Mouse (Mus musculus): ENCODE data around the gene Tmem88.

DNA sequence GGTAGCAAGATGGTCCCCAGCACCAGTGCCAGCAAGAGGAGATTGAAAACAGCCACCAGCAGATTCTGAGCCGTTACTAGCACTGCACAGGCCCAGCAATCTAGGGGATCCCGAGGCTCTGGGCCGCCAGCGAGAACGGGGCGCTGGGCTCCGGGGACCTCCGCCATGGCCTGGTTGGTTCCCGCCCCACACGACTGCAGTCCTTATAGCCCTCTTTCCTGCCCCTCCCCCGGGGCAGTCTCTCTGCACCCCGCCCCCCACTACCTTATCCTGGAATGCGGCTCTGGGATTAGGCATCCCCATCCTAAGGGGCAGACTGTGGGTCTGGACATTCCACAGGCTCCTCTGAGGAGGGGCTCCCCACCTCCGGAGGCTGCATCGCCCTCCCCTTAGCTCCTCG is at the start of gene Tmem88:
- TF ChIP-seq POLR2A (IDR thresholded peaks at IDR 0.05; ENCODE audit: low read depth, low read length) (no peak; the same call in 1 of the 2 replicates), CTCF (IDR thresholded peaks at IDR 0.05; ENCODE audit: extremely low read depth, insufficient read length, insufficient replicate concordance, low read depth, low read length) (no peak)

Data from small intestine, adult 2 months (tissue).